Mouse (Mus musculus): ENCODE measurements around the gene March6. TPM values are rescaled to one million over a fixed set of nuclear protein-coding genes. Genes with fewer than 3 reads are reported as not detected.

March6 gene
- polyA plus RNA-seq, 1 experiment from 2014 or later = 12.9 TPM

GRCm38 (mm10) chr15:31441996-31442395 lies 88.9 kb downstream of the March6 start:
- ATAC-seq (ENCODE audit: low FRiP score, low TSS enrichment) = no peak
- no peak overlapping the region for H3K9ac ChIP-seq (ENCODE audit: low read length)
- no peak for DNase-seq (ENCODE audit: low spot score)
- no peak overlapping the region for H3K4me2 ChIP-seq (replicated peaks; ENCODE audit: low read depth)
- H3K36me3 ChIP-seq (ENCODE audit: control insufficient read depth, insufficient read depth, low read length) = no peaks in the 10 kb centered on the region
- no peaks in the 10 kb centered on the region for H3K4me1 ChIP-seq (replicated peaks; ENCODE audit: control insufficient read depth, insufficient read depth)
- H3K9me3 ChIP-seq (ENCODE audit: control insufficient read depth, low read length) = no peaks in the 10 kb centered on the region
- 56% methylated on average over 6 of the region's 6 CpGs for WGBS
- no peak overlapping the region for H3K4me3 ChIP-seq (ENCODE audit: low read depth, low read length)
- no peaks in the 10 kb centered on the region for H3K27me3 ChIP-seq (ENCODE audit: control insufficient read depth, insufficient read depth, low read length)
- TF ChIP-seq EP300 (optimal IDR thresholded peaks at IDR 0.05) = no peak
- TF ChIP-seq CTCF (IDR thresholded peaks at IDR 0.05; ENCODE audit: low read depth) = no peak
- H3K27ac ChIP-seq (replicated peaks) = no peak overlapping the region

DNA sequence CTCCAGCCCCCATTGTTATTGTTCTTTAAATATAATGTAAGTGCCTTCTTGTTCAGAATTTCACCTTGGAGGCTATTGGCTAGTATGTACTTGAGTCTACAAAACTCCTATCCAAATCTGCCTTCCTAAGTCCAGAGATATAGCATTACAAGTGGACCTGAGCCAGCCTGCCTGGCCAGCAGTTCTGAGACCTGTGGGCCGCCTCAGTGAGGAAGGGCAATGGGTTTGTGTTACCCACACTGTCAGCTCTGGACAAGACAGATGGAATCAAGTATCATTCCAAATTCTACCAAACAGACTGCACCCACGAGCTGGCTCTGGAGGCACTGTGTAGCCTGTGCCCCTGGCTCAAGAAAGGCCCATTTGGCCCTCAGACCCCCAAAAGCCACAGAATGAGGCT lies 94.0 kb downstream of the March6 start:
- H3K4me3 ChIP-seq (ENCODE audit: low read depth, low read length) = no peak overlapping the region
- WGBS = 76% methylated on average over 2 of the region's 2 CpGs

GRCm38 (mm10) chr15:31436083-31436482 lies 94.8 kb downstream of the March6 start:
- TF ChIP-seq EP300 (optimal IDR thresholded peaks at IDR 0.05) (no peak), CTCF (IDR thresholded peaks at IDR 0.05; ENCODE audit: low read depth) (no peak)
- H3K9ac ChIP-seq (ENCODE audit: low read length) = no peak overlapping the region
- ATAC-seq (ENCODE audit: low FRiP score, low TSS enrichment) (no peak), DNase-seq (ENCODE audit: low spot score) (no peak)
- no peaks in the 10 kb centered on the region for H3K36me3 ChIP-seq (ENCODE audit: control insufficient read depth, insufficient read depth, low read length)
- WGBS = 47% methylated on average over 1 of the region's 1 CpGs
- H3K4me1 ChIP-seq (replicated peaks; ENCODE audit: control insufficient read depth, insufficient read depth) = no peaks in the 10 kb centered on the region
- no peaks in the 10 kb centered on the region for H3K27me3 ChIP-seq (ENCODE audit: control insufficient read depth, insufficient read depth, low read length)
- no peaks in the 10 kb centered on the region for H3K9me3 ChIP-seq (ENCODE audit: control insufficient read depth, low read length)
- H3K4me3 ChIP-seq (ENCODE audit: low read depth, low read length) = no peak overlapping the region
- H3K4me2 ChIP-seq (replicated peaks; ENCODE audit: low read depth) = no peak overlapping the region
- no peak overlapping the region for H3K27ac ChIP-seq (replicated peaks)

More for the DNA sequence above, 94.0 kb downstream of the March6 start:
- Histone ChIP-seq H3K27ac (replicated peaks) (no peak overlapping the region), H3K9ac (ENCODE audit: low read length) (no peak overlapping the region), H3K4me1 (replicated peaks; ENCODE audit: control insufficient read depth, insufficient read depth) (no peaks in the 10 kb centered on the region), H3K27me3 (ENCODE audit: control insufficient read depth, insufficient read depth, low read length) (no peaks in the 10 kb centered on the region), H3K36me3 (ENCODE audit: control insufficient read depth, insufficient read depth, low read length) (no peaks in the 10 kb centered on the region), H3K9me3 (ENCODE audit: control insufficient read depth, low read length) (no peaks in the 10 kb centered on the region), H3K4me2 (replicated peaks; ENCODE audit: low read depth) (no peak overlapping the region)
- TF ChIP-seq CTCF (IDR thresholded peaks at IDR 0.05; ENCODE audit: low read depth) (no peak), EP300 (optimal IDR thresholded peaks at IDR 0.05) (no peak)
- DNase-seq (ENCODE audit: low spot score) (no peak), ATAC-seq (ENCODE audit: low FRiP score, low TSS enrichment) (no peak)

GRCm38 (mm10) chr15:31433768-31434167 lies 97.1 kb downstream of the March6 start:
- TF ChIP-seq EP300 (optimal IDR thresholded peaks at IDR 0.05) = no peak
- no peak for TF ChIP-seq CTCF (IDR thresholded peaks at IDR 0.05; ENCODE audit: low read depth)
- H3K27ac ChIP-seq (replicated peaks) = no peak overlapping the region
- DNase-seq (ENCODE audit: low spot score) = no peak
- no peaks in the 10 kb centered on the region for H3K4me1 ChIP-seq (replicated peaks; ENCODE audit: control insufficient read depth, insufficient read depth)
- H3K36me3 ChIP-seq (ENCODE audit: control insufficient read depth, insufficient read depth, low read length) = no peaks in the 10 kb centered on the region
- H3K27me3 ChIP-seq (ENCODE audit: control insufficient read depth, insufficient read depth, low read length) = no peaks in the 10 kb centered on the region
- no peak for ATAC-seq (ENCODE audit: low FRiP score, low TSS enrichment)
- H3K9me3 ChIP-seq (ENCODE audit: control insufficient read depth, low read length) = no peaks in the 10 kb centered on the region
- no peak overlapping the region for H3K4me3 ChIP-seq (ENCODE audit: low read depth, low read length)
- no peak overlapping the region for H3K9ac ChIP-seq (ENCODE audit: low read length)
- WGBS = 66% methylated on average over 7 of the region's 7 CpGs
- H3K4me2 ChIP-seq (replicated peaks; ENCODE audit: low read depth) = no peak overlapping the region

DNA sequence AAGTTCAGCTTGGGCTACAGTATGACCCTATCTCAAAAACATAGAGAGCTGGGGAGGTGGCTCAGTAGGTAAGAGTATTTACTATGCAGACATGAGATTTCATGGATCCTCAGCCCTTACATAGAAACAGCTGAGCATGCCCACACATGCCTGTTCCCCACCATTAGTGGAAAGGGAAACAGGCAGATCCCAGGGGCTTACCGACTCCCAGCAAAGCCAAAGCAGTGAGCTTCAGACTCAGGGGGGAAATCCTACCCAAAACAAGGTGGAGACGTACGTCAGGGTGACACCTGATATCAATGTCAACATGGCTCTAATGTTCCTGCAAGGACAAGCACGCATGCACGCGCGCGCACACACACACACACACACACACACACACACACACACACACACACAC lies 99.0 kb downstream of the March6 start:
- Histone ChIP-seq H3K4me3 (ENCODE audit: low read depth, low read length) (no peak overlapping the region), H3K27ac (replicated peaks) (no peak overlapping the region), H3K27me3 (ENCODE audit: control insufficient read depth, insufficient read depth, low read length) (no peaks in the 10 kb centered on the region), H3K36me3 (ENCODE audit: control insufficient read depth, insufficient read depth, low read length) (no peaks in the 10 kb centered on the region), H3K9me3 (ENCODE audit: control insufficient read depth, low read length) (no peaks in the 10 kb centered on the region), H3K4me1 (replicated peaks; ENCODE audit: control insufficient read depth, insufficient read depth) (no peaks in the 10 kb centered on the region), H3K9ac (ENCODE audit: low read length) (no peak overlapping the region), H3K4me2 (replicated peaks; ENCODE audit: low read depth) (no peak overlapping the region)
- TF ChIP-seq EP300 (optimal IDR thresholded peaks at IDR 0.05) = no peak
- 69% methylated on average over 8 of the region's 8 CpGs for WGBS
- DNase-seq (ENCODE audit: low spot score) (no peak), ATAC-seq (ENCODE audit: low FRiP score, low TSS enrichment) (no peak)

DNA sequence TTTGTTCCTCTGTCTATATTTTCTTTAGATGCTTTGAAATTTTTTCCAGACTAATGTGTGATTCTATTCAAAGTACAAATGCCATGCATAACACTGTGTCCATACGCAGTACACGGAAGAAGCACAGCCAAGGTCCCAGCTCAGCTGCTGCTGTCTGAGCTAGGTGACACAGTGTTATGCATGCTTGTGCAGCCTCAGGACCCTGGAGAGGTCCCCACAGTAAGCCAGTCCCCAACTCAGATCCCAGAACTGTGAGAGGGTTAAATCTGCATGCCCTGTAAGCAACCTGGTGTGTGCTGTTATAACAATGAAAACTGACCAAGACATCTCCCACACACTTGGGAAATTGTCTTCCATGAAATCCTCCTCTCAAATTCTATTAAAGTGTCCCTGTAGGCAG lies 100.8 kb downstream of the March6 start:
- WGBS = 63% methylated on average over 2 of the region's 2 CpGs
- ATAC-seq (ENCODE audit: low FRiP score, low TSS enrichment) (no peak), DNase-seq (ENCODE audit: low spot score) (no peak)
- H3K4me1 ChIP-seq (replicated peaks; ENCODE audit: control insufficient read depth, insufficient read depth) = no peaks in the 10 kb centered on the region
- no peaks in the 10 kb centered on the region for H3K9me3 ChIP-seq (ENCODE audit: control insufficient read depth, low read length)
- H3K9ac ChIP-seq (ENCODE audit: low read length) = no peak overlapping the region
- H3K27me3 ChIP-seq (ENCODE audit: control insufficient read depth, insufficient read depth, low read length) = no peaks in the 10 kb centered on the region
- TF ChIP-seq EP300 (optimal IDR thresholded peaks at IDR 0.05) (no peak), CTCF (IDR thresholded peaks at IDR 0.05; ENCODE audit: low read depth) (no peak)
- H3K27ac ChIP-seq (replicated peaks) = no peak overlapping the region
- H3K4me3 ChIP-seq (ENCODE audit: low read depth, low read length) = no peak overlapping the region
- no peaks in the 10 kb centered on the region for H3K36me3 ChIP-seq (ENCODE audit: control insufficient read depth, insufficient read depth, low read length)
- no peak overlapping the region for H3K4me2 ChIP-seq (replicated peaks; ENCODE audit: low read depth)
